Mouse (Mus musculus): ENCODE measurements around the gene Abcc10. TPM values are rescaled to one million over a fixed set of nuclear protein-coding genes. Genes with fewer than 3 reads are reported as not detected.

Abcc10 gene
- polyA plus RNA-seq, 1 experiment from 2014 or later: 1.8 TPM

DNA sequence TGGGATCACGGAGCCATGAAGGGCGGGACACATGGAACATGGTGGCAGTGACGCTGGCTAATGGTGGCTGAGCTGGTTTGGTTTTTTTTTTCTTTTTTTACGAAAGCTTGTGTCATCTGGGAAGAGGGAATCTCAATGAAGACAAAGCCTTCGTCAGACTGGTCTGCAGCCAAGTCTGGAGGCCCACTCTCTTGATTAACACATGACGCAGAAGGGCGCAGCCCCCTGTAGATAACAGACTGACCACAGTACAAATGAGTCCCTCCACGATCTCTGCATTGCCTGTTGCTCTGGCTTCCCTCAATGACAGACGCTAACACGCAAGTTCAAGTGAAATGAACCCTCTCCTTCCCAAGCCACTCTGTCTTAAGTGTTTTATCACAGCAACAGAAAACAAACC is 52.6 kb downstream of the Abcc10 start:
- H3K36me3 ChIP-seq (ENCODE audit: inconsistent target): peaks cover 29% of the 10 kb centered on the region
- peaks cover 78% of the 10 kb centered on the region for H3K79me2 ChIP-seq (ENCODE audit: inconsistent target)
- no peak overlapping the region for H3K4me3 ChIP-seq (ENCODE audit: inconsistent target)
- WGBS (ENCODE audit: missing documents): 98% methylated on average over 10 of the region's 10 CpGs
- H3K27ac ChIP-seq: no peak overlapping the region

DNA sequence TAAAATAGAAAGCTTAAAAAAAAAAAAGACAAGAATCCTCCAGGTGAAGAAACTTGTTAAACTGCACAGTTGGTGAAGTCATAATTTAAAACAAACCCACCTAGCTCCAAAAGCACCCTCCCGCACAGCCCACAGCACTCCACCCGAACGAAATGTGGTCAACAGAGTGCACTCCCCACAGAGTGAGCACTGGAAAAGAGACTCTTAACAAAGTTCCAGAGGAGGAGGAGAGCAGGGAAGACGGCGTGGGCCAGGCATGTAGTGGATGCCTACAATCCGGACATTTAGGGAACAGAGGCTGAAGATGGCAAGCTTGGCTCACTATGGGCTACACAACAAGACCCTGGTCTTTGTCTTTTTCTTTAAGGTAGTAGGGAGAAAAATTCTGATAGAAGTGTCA is 53.1 kb downstream of the Abcc10 start:
- no peak overlapping the region for H3K27ac ChIP-seq
- 98% methylated on average over 6 of the region's 6 CpGs for WGBS (ENCODE audit: missing documents)
- H3K36me3 ChIP-seq (ENCODE audit: inconsistent target): peaks cover 34% of the 10 kb centered on the region
- peaks cover 74% of the 10 kb centered on the region for H3K79me2 ChIP-seq (ENCODE audit: inconsistent target)
- H3K4me3 ChIP-seq (ENCODE audit: inconsistent target): no peak overlapping the region

GRCm38 (mm10) chr17:46274465-46274864 is 53.7 kb downstream of the Abcc10 start:
- WGBS (ENCODE audit: missing documents): 91% methylated on average over 6 of the region's 6 CpGs
- H3K36me3 ChIP-seq (ENCODE audit: inconsistent target): peaks cover 34% of the 10 kb centered on the region

GRCm38 (mm10) chr17:46273803-46274236 is 54.3 kb downstream of the Abcc10 start:
- H3K36me3 ChIP-seq (ENCODE audit: inconsistent target): peaks cover 30% of the 10 kb centered on the region
- no peak overlapping the region for H3K27ac ChIP-seq
- H3K79me2 ChIP-seq (ENCODE audit: inconsistent target): peaks cover 61% of the 10 kb centered on the region; the same call in 1 of the 2 replicates
- WGBS (ENCODE audit: missing documents): 91% methylated on average over 1 of the region's 1 CpGs
- H3K4me3 ChIP-seq (ENCODE audit: inconsistent target): no peak overlapping the region

More at GRCm38 (mm10) chr17:46274465-46274864, 53.7 kb downstream of the Abcc10 start:
- H3K27ac ChIP-seq: no peak overlapping the region
- H3K4me3 ChIP-seq (ENCODE audit: inconsistent target): no peak overlapping the region
- H3K79me2 ChIP-seq (ENCODE audit: inconsistent target): peaks cover 68% of the 10 kb centered on the region; the same call in 1 of the 2 replicates

GRCm38 (mm10) chr17:46272675-46273074 is 55.5 kb downstream of the Abcc10 start:
- peaks cover 50% of the 10 kb centered on the region; the same call in 1 of the 2 replicates for H3K79me2 ChIP-seq (ENCODE audit: inconsistent target)
- no peak overlapping the region for H3K4me3 ChIP-seq (ENCODE audit: inconsistent target)
- H3K27ac ChIP-seq: no peak overlapping the region
- 90% methylated on average over 5 of the region's 5 CpGs for WGBS (ENCODE audit: missing documents)
- H3K36me3 ChIP-seq (ENCODE audit: inconsistent target): peaks cover 23% of the 10 kb centered on the region

DNA sequence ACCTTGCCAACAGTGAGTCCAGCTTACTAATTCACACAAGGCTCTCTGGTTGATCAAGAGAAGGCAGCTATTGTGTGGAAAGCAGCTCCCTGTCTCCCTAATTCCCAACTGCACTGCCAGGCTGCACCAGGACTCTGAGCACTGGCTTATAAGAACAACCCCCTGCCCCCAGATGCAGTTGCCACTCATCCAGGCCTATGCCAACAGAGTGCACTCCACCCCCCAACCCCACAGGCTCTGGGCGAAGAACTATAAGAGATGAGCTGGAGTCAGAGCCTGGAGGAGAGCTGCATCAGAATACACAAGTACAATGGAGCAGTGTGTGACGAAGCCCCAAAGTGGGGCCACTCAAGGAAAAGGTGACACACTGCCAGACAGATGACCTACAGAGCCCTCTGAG is 56.1 kb downstream of the Abcc10 start:
- 95% methylated on average over 2 of the region's 2 CpGs for WGBS (ENCODE audit: missing documents)
- Histone ChIP-seq H3K4me3 (ENCODE audit: inconsistent target) (no peak overlapping the region), H3K79me2 (ENCODE audit: inconsistent target) (peaks cover 44% of the 10 kb centered on the region; the same call in 1 of the 2 replicates), H3K27ac (no peak overlapping the region), H3K36me3 (ENCODE audit: inconsistent target) (peaks cover 23% of the 10 kb centered on the region)

DNA sequence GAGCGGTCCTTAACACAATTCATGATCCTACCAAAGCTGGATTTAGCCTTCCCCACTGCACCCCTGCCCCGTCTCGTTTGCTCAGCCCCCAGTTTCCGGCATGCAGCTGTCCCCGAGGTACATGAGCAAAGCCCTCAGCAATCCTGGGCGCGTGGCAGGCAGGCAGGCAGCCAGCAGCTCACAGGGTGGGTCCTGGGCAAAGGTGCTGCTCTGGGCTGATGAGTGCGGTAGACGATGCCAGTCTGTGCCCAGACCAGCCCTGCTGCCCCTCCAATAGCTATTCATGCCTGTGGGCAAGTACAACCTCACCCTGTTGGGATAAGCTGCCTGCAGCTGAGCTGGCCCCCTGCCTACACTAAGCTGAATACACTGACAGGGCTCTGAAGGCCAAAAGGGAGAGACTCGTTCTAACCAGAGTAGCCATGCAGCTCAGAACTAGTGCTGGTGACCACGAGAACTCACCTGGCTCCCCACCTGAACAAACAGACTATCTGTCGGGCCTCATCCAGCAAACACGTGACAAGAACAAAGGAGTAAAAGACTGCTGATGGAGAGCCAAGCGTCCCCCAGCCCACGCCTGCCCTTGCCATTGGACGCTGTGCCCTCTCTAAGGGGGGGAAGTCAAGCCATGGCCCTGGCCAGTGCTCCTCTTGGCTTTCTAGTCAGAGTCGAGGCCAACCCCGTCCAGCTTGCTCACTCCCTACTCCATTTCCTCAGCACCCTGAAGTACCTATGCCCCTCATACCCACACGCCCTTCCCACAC is 58.2 kb downstream of the Abcc10 start:
- Histone ChIP-seq H3K27ac (no peak overlapping the region), H3K36me3 (ENCODE audit: inconsistent target) (peaks cover 35% of the 10 kb centered on the region), H3K4me3 (ENCODE audit: inconsistent target) (no peak overlapping the region), H3K79me2 (ENCODE audit: inconsistent target) (peaks cover 23% of the 10 kb centered on the region; the same call in 1 of the 2 replicates)
- 95% methylated on average over 19 of the region's 19 CpGs for WGBS (ENCODE audit: missing documents)

- no peak overlapping the region for H3K27ac ChIP-seq
- peaks cover 46% of the 10 kb centered on the region for H3K36me3 ChIP-seq (ENCODE audit: inconsistent target)
- no peak overlapping the region for H3K4me3 ChIP-seq (ENCODE audit: inconsistent target)
- peaks cover 5% of the 10 kb centered on the region; the same call in 1 of the 2 replicates for H3K79me2 ChIP-seq (ENCODE audit: inconsistent target)
- 92% methylated on average over 10 of the region's 10 CpGs for WGBS (ENCODE audit: missing documents)
Observed at GRCm38 (mm10) chr17:46268026-46268720, 60.0 kb downstream of the Abcc10 start.

- Histone ChIP-seq H3K36me3 (ENCODE audit: inconsistent target) (peaks cover 52% of the 10 kb centered on the region), H3K79me2 (ENCODE audit: inconsistent target) (no peaks in the 10 kb centered on the region; the same call in 1 of the 2 replicates), H3K27ac (no peak overlapping the region), H3K4me3 (ENCODE audit: inconsistent target) (no peak overlapping the region)
- 95% methylated on average over 7 of the region's 7 CpGs for WGBS (ENCODE audit: missing documents)
Observed at GRCm38 (mm10) chr17:46267511-46267910, 60.6 kb downstream of the Abcc10 start.

DNA sequence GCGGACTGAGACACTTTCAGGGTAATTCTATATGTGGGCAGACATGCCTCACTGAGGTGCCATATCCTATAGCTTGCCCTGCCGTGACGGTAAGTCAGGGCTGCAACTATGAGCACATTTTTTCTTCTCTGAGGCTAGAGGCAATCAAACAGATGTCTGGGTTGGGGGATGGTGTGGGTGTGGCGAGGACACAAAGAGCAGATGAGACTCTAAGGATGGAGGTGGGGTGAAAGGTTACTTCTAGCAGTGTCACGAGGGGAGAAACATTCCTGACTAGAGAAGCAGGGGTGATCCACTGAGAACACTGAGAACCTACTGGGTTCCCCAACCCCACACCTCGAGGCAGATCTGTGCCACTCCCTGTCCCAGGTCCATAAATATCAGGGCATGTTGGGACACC is 61.2 kb downstream of the Abcc10 start:
- 93% methylated on average over 6 of the region's 6 CpGs for WGBS (ENCODE audit: missing documents)
- Histone ChIP-seq H3K4me3 (ENCODE audit: inconsistent target) (no peak overlapping the region), H3K79me2 (ENCODE audit: inconsistent target) (no peaks in the 10 kb centered on the region), H3K36me3 (ENCODE audit: inconsistent target) (peaks cover 57% of the 10 kb centered on the region), H3K27ac (no peak overlapping the region)

DNA sequence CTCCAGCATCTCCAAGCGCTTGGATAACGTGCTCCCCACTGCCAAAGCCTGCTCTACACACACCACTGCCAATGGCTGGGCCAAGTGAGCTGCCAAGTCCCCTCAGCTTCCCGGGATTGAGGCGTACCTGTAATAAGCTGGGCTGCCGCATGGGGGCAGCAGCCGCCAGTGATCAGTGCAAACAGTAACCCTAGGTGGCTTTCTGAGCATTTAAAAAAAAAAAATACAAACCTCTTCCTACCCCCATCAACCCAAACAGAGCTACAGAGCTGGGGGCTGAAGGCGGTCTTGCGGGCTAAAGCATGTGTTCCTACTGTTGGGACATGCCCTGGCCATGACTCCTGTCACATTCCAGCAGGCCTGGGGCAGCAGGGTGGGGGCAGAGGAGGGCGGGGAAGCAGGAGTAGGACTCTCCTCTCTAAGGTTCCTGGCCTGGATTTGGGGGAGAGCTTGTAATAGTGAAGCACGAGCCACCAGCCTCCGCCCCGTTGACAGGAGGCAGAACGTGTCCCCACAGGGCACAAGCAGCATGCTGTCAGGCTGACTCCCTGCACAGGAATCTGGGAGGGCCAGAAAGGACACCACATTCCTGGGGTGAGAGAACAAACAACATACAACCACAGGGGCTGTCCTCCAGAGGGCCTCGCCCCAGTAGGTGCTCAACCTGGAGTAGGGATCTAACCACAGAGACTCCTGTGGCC is 62.1 kb downstream of the Abcc10 start:
- peaks cover 59% of the 10 kb centered on the region for H3K36me3 ChIP-seq (ENCODE audit: inconsistent target)
- WGBS (ENCODE audit: missing documents): 52% methylated on average over 14 of the region's 14 CpGs

DNA sequence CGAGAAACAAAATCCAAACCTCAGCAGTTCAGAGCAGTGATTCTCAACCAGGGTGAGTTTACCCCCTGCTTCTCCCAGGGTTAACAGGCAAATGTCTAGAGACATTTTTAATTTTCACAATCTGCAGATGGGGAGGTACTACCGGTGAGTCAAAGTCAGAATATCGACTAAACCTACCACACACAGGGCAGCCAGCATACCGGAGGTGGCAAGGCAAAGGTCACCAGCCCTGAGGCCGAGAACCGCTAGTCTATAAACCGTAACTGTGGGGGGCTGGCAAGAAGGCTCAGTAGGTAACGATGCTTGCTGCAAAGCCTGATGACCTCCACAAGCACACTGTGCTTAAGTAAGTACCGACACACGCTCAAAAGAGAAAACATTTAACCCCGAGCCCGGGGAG is 62.6 kb downstream of the Abcc10 start:
- Histone ChIP-seq H3K27ac (no peak overlapping the region), H3K4me3 (ENCODE audit: inconsistent target) (no peak overlapping the region), H3K79me2 (ENCODE audit: inconsistent target) (no peaks in the 10 kb centered on the region), H3K36me3 (ENCODE audit: inconsistent target) (peaks cover 59% of the 10 kb centered on the region)
- WGBS (ENCODE audit: missing documents): 96% methylated on average over 12 of the region's 12 CpGs

More for the DNA sequence above, 62.1 kb downstream of the Abcc10 start:
- no peak overlapping the region for H3K4me3 ChIP-seq (ENCODE audit: inconsistent target)
- no peaks in the 10 kb centered on the region for H3K79me2 ChIP-seq (ENCODE audit: inconsistent target)
- H3K27ac ChIP-seq: no peak overlapping the region

DNA sequence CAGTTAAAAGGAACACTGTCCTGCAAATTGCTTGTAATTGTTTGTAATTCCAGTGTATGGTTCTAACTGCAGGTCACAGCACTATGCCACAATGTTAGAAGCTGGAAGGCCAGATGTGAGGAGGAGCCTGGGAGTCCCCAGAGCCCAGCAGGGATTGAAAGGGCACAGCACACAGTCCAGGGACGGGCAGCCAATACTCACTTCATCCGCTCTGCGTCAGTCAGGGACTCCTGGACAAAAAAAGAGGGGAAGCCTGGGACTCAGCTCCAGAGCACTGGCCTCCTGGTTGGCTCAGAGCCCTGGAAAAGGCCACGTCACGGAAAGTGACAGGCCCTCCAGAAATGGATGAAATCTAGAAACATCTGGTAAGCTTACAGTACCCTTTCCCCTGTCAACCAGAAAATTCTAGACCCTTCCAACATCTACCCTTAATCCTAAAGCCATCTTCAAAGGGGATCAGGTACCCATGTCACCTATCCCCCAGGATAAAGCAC is 65.9 kb downstream of the Abcc10 start:
- H3K36me3 ChIP-seq (ENCODE audit: inconsistent target): peaks cover 76% of the 10 kb centered on the region
- no peaks in the 10 kb centered on the region for H3K79me2 ChIP-seq (ENCODE audit: inconsistent target)
- WGBS (ENCODE audit: missing documents): 94% methylated on average over 5 of the region's 5 CpGs
- H3K4me3 ChIP-seq (ENCODE audit: inconsistent target): no peak overlapping the region
- H3K27ac ChIP-seq: no peak overlapping the region

DNA sequence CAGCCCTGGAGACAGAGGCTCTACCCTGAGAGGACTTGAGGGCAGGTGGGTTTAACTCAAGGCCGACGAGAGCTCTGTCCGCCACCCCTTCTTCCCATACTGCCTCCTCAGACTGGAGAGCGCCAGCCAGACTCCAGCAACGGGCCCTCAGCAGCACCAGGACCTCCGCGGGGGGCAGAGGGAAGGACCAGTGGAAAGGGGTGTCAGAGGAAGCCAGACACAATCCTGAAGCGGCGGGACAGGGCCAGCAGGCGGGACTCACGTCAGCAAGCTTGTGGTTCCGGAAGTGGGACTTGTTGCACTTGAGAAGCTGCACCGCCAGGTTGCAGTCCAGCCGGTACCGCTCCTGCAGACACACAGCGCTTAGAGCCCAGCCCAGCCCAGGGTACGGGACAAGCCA is 68.5 kb downstream of the Abcc10 start:
- no peaks in the 10 kb centered on the region for H3K79me2 ChIP-seq (ENCODE audit: inconsistent target)
- no peak overlapping the region for H3K27ac ChIP-seq
- H3K4me3 ChIP-seq (ENCODE audit: inconsistent target): no peak overlapping the region
- 91% methylated on average over 17 of the region's 17 CpGs for WGBS (ENCODE audit: missing documents)
- H3K36me3 ChIP-seq (ENCODE audit: inconsistent target): peaks cover 63% of the 10 kb centered on the region
